Mouse (Mus musculus): ENCODE results near the gene Pithd1.

Gene Pithd1

GRCm38 (mm10) chr4:135928376-135928775 is 58.7 kb downstream of the Pithd1 start:
- no peak for DNase-seq (ENCODE audit: low read depth)

- DNase-seq (ENCODE audit: low read depth) = no peak
These were observed 60.2 kb downstream of the Pithd1 start for GRCm38 (mm10) chr4:135926861-135927260.

GRCm38 (mm10) chr4:135926195-135926808 is 60.8 kb downstream of the Pithd1 start:
- DNase-seq (ENCODE audit: low read depth) = no peak

All from c-Kit-positive CD71-positive TER-119-negative erythroid progenitor cells, embryonic 14.5 days (primary cell).